Mouse (Mus musculus) c-Kit-positive CD71-positive TER-119-negative erythroid progenitor cells, embryonic 14.5 days (primary cell): ENCODE results near the gene Lyrm7.
A peak's percentile ranks its signal among the peaks of the same experiment; 100 is the strongest.
"Not testable (repeated sequence)": the region's sequence is repeated elsewhere in the genome, so short reads cannot be mapped to it uniquely, and the experiment has no call there.

Experiments used
- DNase-seq: peaks from one replicate; pipeline ENCODE4 v3.0.0-alpha.2; 2013; ENCODE audit warnings: low read depth

Gene Lyrm7

GRCm38 (mm10) chr11:54881051-54881474 lies 20.3 kb upstream of the Lyrm7 start:
- no peak for DNase-seq

DNA sequence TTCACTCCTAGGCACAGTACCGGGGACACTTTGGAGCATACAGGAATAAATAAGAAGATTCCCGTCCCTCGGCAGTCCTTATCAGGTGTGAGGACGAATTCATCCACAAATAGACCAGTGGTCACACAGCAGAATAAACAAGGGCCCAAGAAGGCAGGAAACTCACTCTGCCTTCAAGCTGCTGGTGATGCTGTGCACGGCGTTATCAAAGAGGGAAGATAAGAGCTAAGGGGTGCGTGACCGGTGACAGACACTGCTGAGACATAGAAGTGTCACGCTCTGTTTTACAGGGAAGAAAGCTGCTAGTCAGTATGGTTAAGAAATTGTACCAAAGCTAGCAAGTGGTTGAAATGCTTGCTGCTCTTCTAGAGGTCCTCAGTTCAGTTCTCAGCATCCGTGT lies 19.2 kb upstream of the Lyrm7 start:
- DNase-seq, result no peak

GRCm38 (mm10) chr11:54879434-54879833 lies 18.7 kb upstream of the Lyrm7 start:
- DNase-seq, result no peak

DNA sequence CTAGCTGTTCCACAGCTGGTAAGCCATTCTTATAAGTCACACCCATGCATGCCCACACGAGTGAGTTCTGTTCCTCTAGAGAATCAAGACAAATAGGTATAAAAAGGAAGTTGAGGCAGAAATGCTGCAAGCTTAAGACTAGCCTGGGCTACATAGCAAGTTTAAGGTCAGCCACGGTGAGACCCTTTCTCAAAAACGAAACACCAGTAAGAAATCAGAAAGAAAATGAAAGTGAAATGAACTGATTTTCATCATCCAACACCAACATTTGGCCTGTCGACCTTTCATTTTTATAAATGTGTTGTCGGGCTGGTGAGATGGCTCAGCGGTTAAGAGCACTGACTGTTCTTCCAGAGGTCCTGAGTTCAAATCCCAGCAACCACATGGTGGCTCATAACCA lies 18.2 kb upstream of the Lyrm7 start:
- DNase-seq, result no peak

GRCm38 (mm10) chr11:54876031-54876430 lies 15.3 kb upstream of the Lyrm7 start:
- no peak for DNase-seq

GRCm38 (mm10) chr11:54871831-54872537 lies 11.3 kb upstream of the Lyrm7 start:
- DNase-seq, result no peak

DNA sequence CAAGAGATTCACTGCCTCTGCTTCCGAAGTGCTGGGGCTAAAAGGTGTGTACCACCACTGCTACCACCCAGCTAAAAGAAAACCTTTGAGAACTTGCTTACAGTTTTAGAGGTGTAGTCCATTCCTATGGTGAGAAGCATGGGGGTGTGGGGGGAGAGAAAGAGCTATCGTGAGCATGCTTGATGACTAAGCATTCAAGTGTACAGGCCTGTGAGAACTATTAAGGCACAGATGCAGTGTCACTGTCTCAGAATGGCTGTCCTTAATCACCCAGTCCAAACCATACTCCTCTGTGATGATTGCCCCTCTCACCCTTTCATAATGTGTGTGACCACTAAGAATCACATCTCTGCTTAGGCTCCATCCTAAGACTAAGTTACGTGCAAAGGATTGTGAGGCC lies 8.6 kb upstream of the Lyrm7 start:
- no peak for DNase-seq

DNA sequence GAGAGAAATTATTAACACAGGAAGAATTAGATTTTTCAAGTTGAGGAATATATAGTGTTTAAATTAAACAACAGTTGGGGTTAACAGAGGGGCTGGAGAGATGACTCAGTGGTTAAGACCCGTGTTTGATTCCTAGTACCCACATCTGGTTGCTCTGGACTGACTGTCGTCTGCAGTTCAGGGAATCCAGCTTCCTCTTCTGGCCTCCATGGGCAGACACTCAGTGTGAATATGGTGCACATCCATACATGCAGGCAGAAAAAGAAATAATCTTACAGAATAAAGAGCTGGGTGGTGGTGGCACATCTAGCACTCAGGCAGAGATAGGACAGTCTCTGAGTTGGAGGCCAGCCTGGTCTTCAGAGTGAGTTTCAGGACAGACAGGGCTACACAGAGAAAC lies 7.7 kb upstream of the Lyrm7 start:
- DNase-seq, result no peak

DNA sequence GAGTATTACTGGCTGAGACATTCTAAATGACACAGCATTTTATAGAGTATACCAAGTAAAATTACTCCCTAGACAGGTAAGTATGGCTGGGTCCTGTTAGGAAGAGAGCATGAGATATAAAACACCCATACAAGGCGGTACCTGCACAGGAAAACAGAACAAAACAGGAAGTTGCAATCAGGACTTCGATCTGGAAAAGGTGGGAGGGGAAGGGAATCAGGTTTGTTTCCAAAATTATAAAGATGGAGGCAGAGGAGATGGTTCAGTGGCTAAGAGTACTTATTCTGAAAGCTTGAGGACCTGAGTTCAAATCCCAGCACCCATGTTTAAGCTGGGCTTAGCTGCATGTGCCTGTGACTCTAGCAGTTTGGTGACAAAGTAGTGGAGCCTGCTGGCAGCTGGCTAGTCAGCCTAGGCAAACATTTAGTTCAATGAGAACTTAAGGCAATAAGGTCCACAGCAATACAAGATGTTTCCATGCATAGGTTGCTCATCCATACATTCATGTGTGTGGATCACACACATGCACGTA lies 7.3 kb upstream of the Lyrm7 start:
- no peak for DNase-seq

GRCm38 (mm10) chr11:54867049-54867385 lies 6.3 kb upstream of the Lyrm7 start:
- DNase-seq, result no peak

GRCm38 (mm10) chr11:54866119-54867048 lies 5.7 kb upstream of the Lyrm7 start, which contains the start of gene Hint1:
TSS of gene Hint1 (plus strand) at chr11:54866383.
- peak; percentile 71 for DNase-seq

DNA sequence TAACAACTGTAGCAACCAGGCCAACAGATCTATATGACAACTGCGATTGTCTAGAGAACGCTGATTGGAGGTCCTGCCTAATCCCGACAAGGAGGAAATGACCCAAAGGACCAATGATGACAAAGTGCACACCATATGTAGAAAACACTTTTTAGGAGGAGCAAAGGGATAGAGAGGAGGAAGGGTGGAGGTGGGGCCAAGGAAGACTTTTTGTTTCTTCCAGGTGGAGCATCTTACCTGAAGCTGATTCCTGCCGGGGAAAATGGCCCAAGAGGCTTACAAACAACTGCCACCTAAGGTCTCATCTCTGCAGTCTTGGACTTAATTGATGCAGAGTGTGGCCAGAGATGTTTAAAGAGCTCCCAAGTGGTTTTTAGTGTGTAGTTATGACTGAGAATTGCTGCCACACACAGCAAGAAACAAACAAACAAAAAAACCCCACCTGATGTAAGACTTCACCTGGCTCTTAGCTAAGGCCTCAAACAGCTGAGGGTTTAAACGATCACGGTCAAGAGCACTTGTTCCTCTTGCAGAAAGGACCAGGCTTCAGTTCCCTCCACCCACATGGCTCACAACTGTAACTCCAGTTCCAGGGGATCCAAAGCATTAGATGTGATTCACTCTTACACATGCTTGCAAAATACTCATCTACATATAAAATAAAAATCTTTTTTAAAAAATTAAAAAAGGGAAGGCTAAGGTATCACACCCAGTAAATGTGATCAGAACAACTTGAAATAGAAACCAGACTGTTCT lies 4.8 kb upstream of the Lyrm7 start:
- DNase-seq, result no peak

- DNase-seq, result no peak
Observed at GRCm38 (mm10) chr11:54862621-54863520, 2.2 kb upstream of the Lyrm7 start.

GRCm38 (mm10) chr11:54861471-54862420 lies 1.0 kb upstream of the Lyrm7 start:
- DNase-seq, result no peak

- DNase-seq, result no peak
Observed at GRCm38 (mm10) chr11:54859322-54860165, 1.2 kb downstream of the Lyrm7 start.

GRCm38 (mm10) chr11:54858880-54859279 lies 1.8 kb downstream of the Lyrm7 start:
- not testable (repeated sequence) for DNase-seq

DNA sequence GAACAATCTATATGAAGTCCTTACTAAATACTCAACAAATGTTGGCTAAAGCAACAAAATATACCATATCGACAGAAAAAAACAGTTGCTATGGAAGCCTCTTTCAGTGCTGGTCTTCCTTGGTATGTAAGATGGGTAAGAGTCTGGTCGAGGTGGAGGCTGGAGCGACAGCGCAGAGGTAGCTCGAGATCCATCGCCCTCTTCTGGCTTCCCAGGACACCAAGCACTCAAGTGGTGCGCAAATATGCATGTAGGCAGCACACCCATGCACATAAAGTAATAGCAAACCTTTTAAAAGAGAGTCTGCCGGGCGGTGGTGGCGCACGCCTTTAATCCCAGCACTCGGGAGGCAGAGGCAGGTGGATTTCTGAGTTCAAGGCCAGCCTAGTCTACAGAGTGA lies 9.1 kb downstream of the Lyrm7 start:
- DNase-seq, result no peak

GRCm38 (mm10) chr11:54849961-54850758 lies 10.6 kb downstream of the Lyrm7 start:
- DNase-seq, result no peak
